Mouse (Mus musculus) intestine, postnatal 0 days (tissue): ENCODE measurements around the gene Socs7. TPM values are rescaled to one million over a fixed set of nuclear protein-coding genes. Genes with fewer than 3 reads are reported as not detected.

Experiments
- ATAC-seq: fragments of 200-750 bp; cut with Nextera tagmentation; 2 replicates; pipeline ENCODE4 v1.8.0; 2017; ENCODE audit warnings: mild to moderate bottlenecking, moderate TSS enrichment, moderate library complexity
- H3K27ac ChIP-seq: fragments of 300-500 bp; sonication (generic); 2 replicates; pipeline ENCODE4 v1.5.1; 2014; ENCODE audit warnings: mild to moderate bottlenecking, low read depth, low read length, moderate library complexity
- H3K27me3 ChIP-seq: fragments of 300-500 bp; sonication (generic); replicated peaks from 2 replicates; pipeline ENCODE4 v1.6.1; 2014; ENCODE audit warnings: low read length, mixed read lengths; ENCODE audit not compliant: control insufficient read depth, insufficient read depth
- H3K36me3 ChIP-seq: fragments of 300-500 bp; sonication (generic); 2 replicates; pipeline ENCODE4 v1.6.1; 2014; ENCODE audit warnings: mild to moderate bottlenecking, moderate library complexity; ENCODE audit not compliant: control insufficient read depth, insufficient read depth
- H3K4me1 ChIP-seq: fragments of 300-500 bp; sonication (generic); replicated peaks from 2 replicates; pipeline ENCODE4 v1.6.1; 2014; ENCODE audit warnings: antibody characterized with exemption, low read length, mixed read lengths; ENCODE audit not compliant: control insufficient read depth, insufficient read depth
- H3K4me2 ChIP-seq: fragments of 300-500 bp; sonication (generic); replicated peaks from 2 replicates; pipeline ENCODE4 v1.6.1; 2014; ENCODE audit warnings: low read depth, mild to moderate bottlenecking, moderate library complexity
- H3K4me3 ChIP-seq: fragments of 300-500 bp; sonication (generic); 2 replicates; pipeline ENCODE4 v1.5.1; 2014; ENCODE audit warnings: low read depth, low read length
- H3K9ac ChIP-seq: fragments of 300-500 bp; sonication (generic); 2 replicates; pipeline ENCODE4 v1.6.1; 2014; ENCODE audit warnings: mild to moderate bottlenecking, low read depth, low read length
- H3K9me3 ChIP-seq: fragments of 300-500 bp; sonication (generic); 2 replicates; pipeline ENCODE4 v1.6.1; 2016; ENCODE audit warnings: mixed run types; ENCODE audit not compliant: control insufficient read depth
- CTCF ChIP-seq: sonication (generic); IDR thresholded peaks from 2 replicates; pipeline ENCODE4 v1.5.1; 2016; ENCODE audit warnings: low read depth, mild to moderate bottlenecking, control low read depth, antibody characterized with exemption, moderate library complexity
- WGBS: fragments of 180-500 bp; shearing (Covaris S2); extraction: QIAGEN DNeasy Blood & Tissue Kit; methylation state at CpG from one replicate; pipeline ENCODE4 v1.1.7; 2014; 5-methylcytosine and 5-hydroxymethylcytosine counted together
- polyA plus RNA-seq: library from polyadenylated mRNA; unstranded; fragments of >200 nt; fragmentation: Nextera tagmentation; extraction: Ambion mirVana; gene quantifications from 2 replicates; pipeline ENCODE4 v1.2.1, GENCODE M21; 2015

The Socs7 gene
- polyA plus RNA-seq, 1 experiment from 2014 or later, result 2.5 TPM

GRCm38 (mm10) chr11:97333044-97333443, 29.3 kb upstream of the Socs7 start:
- Histone ChIP-seq H3K27me3 (no peaks in the 10 kb centered on the region; the same call in 1 of the 2 replicates), H3K36me3 (peaks cover 11% of the 10 kb centered on the region; the same call in 1 of the 2 replicates), H3K4me1 (0 out of 2 replicates have a peak, but pooled peaks cover 4% of the 10 kb centered on the region), H3K27ac (no peak overlapping the region), H3K4me2 (no peak overlapping the region), H3K9ac (no peak overlapping the region), H3K4me3 (no peak overlapping the region), H3K9me3 (no peaks in the 10 kb centered on the region)
- no peak for TF ChIP-seq CTCF
- WGBS, result 36% methylated on average over 9 of the region's 9 CpGs
- ATAC-seq, result peak; percentile 50; the same call in 1 of the 2 replicates

- 54% methylated on average over 1 of the region's 1 CpGs for WGBS
- H3K36me3 ChIP-seq, result peaks cover 5% of the 10 kb centered on the region; the same call in 1 of the 2 replicates
These were observed 28.5 kb upstream of the Socs7 start for GRCm38 (mm10) chr11:97333896-97334295.

GRCm38 (mm10) chr11:97334400-97334799, 28.0 kb upstream of the Socs7 start:
- Histone ChIP-seq H3K27ac (no peak overlapping the region), H3K4me3 (no peak overlapping the region), H3K9ac (no peak overlapping the region), H3K4me1 (0 out of 2 replicates have a peak, but pooled peaks cover 4% of the 10 kb centered on the region), H3K36me3 (no peaks in the 10 kb centered on the region; the same call in 1 of the 2 replicates), H3K9me3 (no peaks in the 10 kb centered on the region), H3K4me2 (no peak overlapping the region), H3K27me3 (no peaks in the 10 kb centered on the region; the same call in 1 of the 2 replicates)
- 71% methylated on average over 9 of the region's 9 CpGs for WGBS
- no peak for TF ChIP-seq CTCF
- ATAC-seq, result no peak

More at GRCm38 (mm10) chr11:97333896-97334295, 28.5 kb upstream of the Socs7 start:
- Histone ChIP-seq H3K4me1 (0 out of 2 replicates have a peak, but pooled peaks cover 4% of the 10 kb centered on the region), H3K9ac (no peak overlapping the region), H3K27me3 (no peaks in the 10 kb centered on the region; the same call in 1 of the 2 replicates), H3K4me2 (no peak overlapping the region), H3K4me3 (no peak overlapping the region), H3K9me3 (no peaks in the 10 kb centered on the region), H3K27ac (no peak overlapping the region)
- TF ChIP-seq CTCF, result no peak
- ATAC-seq, result no peak

- H3K4me1 ChIP-seq, result 0 out of 2 replicates have a peak, but pooled peaks cover 4% of the 10 kb centered on the region
- no peak for TF ChIP-seq CTCF
- H3K4me3 ChIP-seq, result no peak overlapping the region
- WGBS, result 51% methylated on average over 6 of the region's 6 CpGs
- no peak overlapping the region for H3K4me2 ChIP-seq
- no peak for ATAC-seq
- no peak overlapping the region for H3K27ac ChIP-seq
- H3K36me3 ChIP-seq, result no peaks in the 10 kb centered on the region
- H3K27me3 ChIP-seq, result no peaks in the 10 kb centered on the region; the same call in 1 of the 2 replicates
- H3K9ac ChIP-seq, result no peak overlapping the region
- H3K9me3 ChIP-seq, result no peaks in the 10 kb centered on the region
These were observed 26.1 kb upstream of the Socs7 start for GRCm38 (mm10) chr11:97336238-97336637.

GRCm38 (mm10) chr11:97336751-97337345, 25.5 kb upstream of the Socs7 start:
- TF ChIP-seq CTCF, result no peak
- Histone ChIP-seq H3K27me3 (no peaks in the 10 kb centered on the region; the same call in 1 of the 2 replicates), H3K4me2 (no peak overlapping the region), H3K9ac (no peak overlapping the region), H3K27ac (no peak overlapping the region), H3K9me3 (no peaks in the 10 kb centered on the region), H3K4me3 (no peak overlapping the region), H3K36me3 (no peaks in the 10 kb centered on the region), H3K4me1 (0 out of 2 replicates have a peak, but pooled peaks cover 4% of the 10 kb centered on the region)
- 63% methylated on average over 14 of the region's 14 CpGs for WGBS
- no peak for ATAC-seq

- ATAC-seq, result no peak
- TF ChIP-seq CTCF, result peak; percentile 46
These were observed 25.0 kb upstream of the Socs7 start for GRCm38 (mm10) chr11:97337363-97337762.

More at GRCm38 (mm10) chr11:97337363-97337762, 25.0 kb upstream of the Socs7 start:
- Histone ChIP-seq H3K4me3 (no peak overlapping the region), H3K4me1 (0 out of 2 replicates have a peak, but pooled peaks cover 4% of the 10 kb centered on the region), H3K27me3 (no peaks in the 10 kb centered on the region; the same call in 1 of the 2 replicates), H3K4me2 (no peak overlapping the region), H3K9ac (no peak overlapping the region), H3K36me3 (no peaks in the 10 kb centered on the region), H3K27ac (no peak overlapping the region), H3K9me3 (no peaks in the 10 kb centered on the region)
- WGBS, result 78% methylated on average over 12 of the region's 12 CpGs
